Mouse (Mus musculus) neural tube, embryonic 13.5 days (tissue): ENCODE data around the gene Gm13178. TPM values are rescaled to one million over a fixed set of nuclear protein-coding genes. Genes with fewer than 3 reads are reported as not detected.

Experiments
- ATAC-seq: fragments of 200-750 bp; cut with Nextera tagmentation; 2 replicates; pipeline ENCODE4 v1.8.0; 2017; ENCODE audit warnings: low read depth, mild to moderate bottlenecking, moderate TSS enrichment, moderate library complexity
- H3K27ac ChIP-seq: fragments of 300-500 bp; sonication (generic); replicated peaks from 2 replicates; pipeline ENCODE4 v1.5.1; 2015; ENCODE audit warnings: moderate library complexity, mild to moderate bottlenecking, inconsistent platforms
- H3K27me3 ChIP-seq: fragments of 300-500 bp; sonication (generic); 2 replicates; pipeline ENCODE4 v1.6.1; 2015; ENCODE audit warnings: mild to moderate bottlenecking, inconsistent platforms
- H3K36me3 ChIP-seq: fragments of 300-500 bp; sonication (generic); 2 replicates; pipeline ENCODE4 v1.6.1; 2015; ENCODE audit warnings: mild to moderate bottlenecking, inconsistent platforms
- H3K4me1 ChIP-seq: fragments of 300-500 bp; sonication (generic); replicated peaks from 2 replicates; pipeline ENCODE4 v1.6.1; 2015; ENCODE audit warnings: inconsistent platforms
- H3K4me2 ChIP-seq: fragments of 300-500 bp; sonication (generic); 2 replicates; pipeline ENCODE4 v1.6.1; 2015; ENCODE audit warnings: inconsistent platforms, mild to moderate bottlenecking, moderate library complexity
- H3K4me3 ChIP-seq: fragments of 300-500 bp; sonication (generic); 2 replicates; pipeline ENCODE4 v1.5.1; 2015; ENCODE audit warnings: mild to moderate bottlenecking, inconsistent platforms
- H3K9ac ChIP-seq: fragments of 300-500 bp; sonication (generic); 2 replicates; pipeline ENCODE4 v1.6.1; 2015; ENCODE audit warnings: moderate library complexity, mild to moderate bottlenecking, inconsistent platforms
- H3K9me3 ChIP-seq: fragments of 300-500 bp; sonication (generic); 2 replicates; pipeline ENCODE4 v1.6.1; 2016; ENCODE audit warnings: inconsistent platforms
- WGBS: fragments of 180-500 bp; shearing (Covaris S2); methylation state at CpG from one replicate; pipeline ENCODE4 v1.1.7; 2015; 5-methylcytosine and 5-hydroxymethylcytosine counted together
- polyA plus RNA-seq: library from polyadenylated mRNA; unstranded; fragments of >200 nt; fragmentation: Nextera tagmentation; extraction: Ambion mirVana; gene quantifications from 2 replicates; pipeline ENCODE4 v1.2.1, GENCODE M21; 2015

Gene Gm13178
- not detected in 2 replicates for polyA plus RNA-seq

DNA sequence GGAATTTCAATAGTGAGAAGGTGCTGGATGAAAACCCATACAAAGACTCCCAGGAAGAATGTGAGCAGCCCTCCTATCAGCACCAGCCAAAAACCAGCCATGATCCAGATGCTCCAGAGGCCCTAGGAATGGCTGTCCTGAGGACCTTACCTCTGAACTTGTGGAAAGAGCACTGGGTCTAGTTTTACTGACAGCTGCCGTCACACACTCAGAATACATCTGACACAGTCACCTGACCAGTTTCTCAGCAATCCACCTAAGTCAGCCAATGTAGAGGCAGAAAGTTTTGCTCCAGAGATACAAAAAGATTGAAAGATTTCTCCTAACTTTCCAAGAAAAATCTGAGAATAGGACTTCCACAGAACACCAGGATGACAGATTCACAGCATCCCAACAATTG is at the start of gene Gm13178:
Gm13178 (minus strand) TSS at position 101 of the 400 bp plus-strand sequence.
- WGBS: 84% methylated on average over 1 of the region's 1 CpGs
- Histone ChIP-seq H3K27ac (no peak within 1 kb of the TSS), H3K27me3 (no peaks in the 10 kb centered on the region), H3K9me3 (no peaks in the 10 kb centered on the region), H3K9ac (no peak within 1 kb of the TSS), H3K4me1 (no peaks in the 10 kb centered on the region), H3K36me3 (no peaks in the 10 kb centered on the region), H3K4me2 (no peak within 1 kb of the TSS), H3K4me3 (no peak within 1 kb of the TSS)
- no peak for ATAC-seq

DNA sequence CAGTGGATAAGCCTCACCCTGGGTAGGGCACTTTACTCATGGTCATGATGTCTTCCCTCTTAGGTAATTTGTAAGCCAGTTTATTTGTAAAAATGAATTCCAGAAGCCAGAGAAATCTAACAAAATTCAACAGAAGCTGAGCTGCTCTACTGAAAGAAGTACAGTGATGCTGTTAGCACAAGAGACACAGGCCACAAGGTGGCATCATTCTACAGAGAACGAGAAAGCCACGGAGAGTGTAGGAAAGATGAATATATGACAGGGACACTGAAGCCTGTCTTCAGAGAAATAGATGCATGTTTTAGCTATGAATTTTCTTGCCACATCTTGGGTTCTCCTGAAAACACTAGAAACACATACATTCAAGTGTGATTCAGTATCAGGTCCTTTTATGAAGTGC is 44.5 kb upstream of the Gm13178 start:
- 42% methylated on average over 2 of the region's 2 CpGs for WGBS
- Histone ChIP-seq H3K9ac (no peak overlapping the region), H3K4me3 (no peak overlapping the region), H3K4me1 (no peaks in the 10 kb centered on the region), H3K36me3 (no peaks in the 10 kb centered on the region), H3K9me3 (no peaks in the 10 kb centered on the region), H3K27ac (no peak overlapping the region), H3K4me2 (no peak overlapping the region), H3K27me3 (no peaks in the 10 kb centered on the region)
- no peak for ATAC-seq

DNA sequence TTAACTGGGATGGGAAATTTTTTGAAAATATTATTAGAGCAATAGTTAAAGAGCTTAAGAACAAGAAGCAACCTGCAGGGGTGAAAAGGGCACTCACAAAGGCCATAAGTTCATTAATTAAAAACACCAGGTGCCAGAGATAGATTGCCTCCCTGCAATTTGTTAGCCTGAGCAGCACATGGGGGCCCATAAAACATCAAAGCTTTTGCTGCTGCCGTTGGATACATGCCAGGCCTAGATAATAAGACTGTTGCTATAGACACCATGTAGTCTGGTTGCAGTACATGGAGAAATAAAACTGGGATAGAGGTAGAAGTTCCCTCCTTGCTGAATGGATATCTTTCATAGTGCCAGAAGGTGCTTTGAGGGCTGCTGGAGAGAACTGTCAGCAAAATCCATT is 27.9 kb upstream of the Gm13178 start:
- Histone ChIP-seq H3K9ac (no peak overlapping the region), H3K4me1 (peaks cover 4% of the 10 kb centered on the region; the same call in 1 of the 2 replicates), H3K27ac (no peak overlapping the region), H3K9me3 (no peaks in the 10 kb centered on the region), H3K4me3 (no peak overlapping the region), H3K36me3 (no peaks in the 10 kb centered on the region), H3K4me2 (no peak overlapping the region), H3K27me3 (no peaks in the 10 kb centered on the region)
- 3% methylated on average over 1 of the region's 1 CpGs for WGBS
- ATAC-seq: peak; percentile 56; the same call in 1 of the 2 replicates

DNA sequence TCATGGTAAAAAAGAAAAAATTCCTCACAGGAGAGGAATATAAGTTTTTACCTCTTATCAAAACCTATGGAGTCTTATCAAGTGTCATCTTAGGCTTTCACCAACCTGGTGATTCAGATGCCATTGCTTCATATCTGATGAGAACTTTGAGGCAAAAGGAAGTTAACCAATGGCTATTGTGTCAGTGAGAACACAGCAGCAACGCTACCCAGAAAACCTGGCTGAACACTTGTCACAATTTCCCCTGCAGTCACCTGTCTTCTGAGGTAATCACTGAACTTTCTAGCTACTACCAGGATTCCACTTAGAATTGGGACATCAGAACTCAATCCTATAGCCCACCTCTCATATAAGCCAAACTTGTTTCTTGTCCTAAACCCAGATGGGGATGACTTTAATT is 1.5 kb downstream of the Gm13178 start:
- Histone ChIP-seq H3K9ac (no peak overlapping the region), H3K4me2 (no peak overlapping the region), H3K4me3 (no peak overlapping the region), H3K27ac (no peak overlapping the region), H3K36me3 (no peaks in the 10 kb centered on the region), H3K4me1 (no peaks in the 10 kb centered on the region), H3K27me3 (no peaks in the 10 kb centered on the region), H3K9me3 (no peaks in the 10 kb centered on the region)
- 89% methylated on average over 1 of the region's 1 CpGs for WGBS
- no peak for ATAC-seq

DNA sequence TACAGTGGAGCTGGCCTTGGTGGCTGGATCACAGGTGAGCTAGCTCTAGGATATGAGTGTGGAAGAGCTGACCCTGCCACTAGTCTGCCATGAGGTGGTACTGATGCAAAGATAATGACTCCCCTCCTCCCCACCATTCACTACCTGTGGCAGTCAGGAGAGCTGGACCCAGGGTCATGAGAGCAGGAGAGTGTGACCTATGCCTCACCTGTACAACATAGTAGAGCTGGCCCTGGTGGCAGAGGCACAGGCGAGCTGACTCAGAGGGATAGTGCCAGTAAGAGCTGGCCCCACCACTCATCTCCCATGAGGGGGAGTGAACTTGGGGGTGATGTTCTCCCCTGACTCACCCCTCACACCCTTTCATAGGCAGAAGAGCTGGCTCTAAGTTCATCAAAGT is 2.9 kb downstream of the Gm13178 start:
- Histone ChIP-seq H3K36me3 (no peaks in the 10 kb centered on the region), H3K4me2 (no peak overlapping the region), H3K27me3 (no peaks in the 10 kb centered on the region), H3K9ac (no peak overlapping the region), H3K4me1 (no peaks in the 10 kb centered on the region), H3K27ac (no peak overlapping the region), H3K4me3 (no peak overlapping the region), H3K9me3 (no peaks in the 10 kb centered on the region)
- 84% methylated on average over 1 of the region's 1 CpGs for WGBS
- no peak for ATAC-seq

DNA sequence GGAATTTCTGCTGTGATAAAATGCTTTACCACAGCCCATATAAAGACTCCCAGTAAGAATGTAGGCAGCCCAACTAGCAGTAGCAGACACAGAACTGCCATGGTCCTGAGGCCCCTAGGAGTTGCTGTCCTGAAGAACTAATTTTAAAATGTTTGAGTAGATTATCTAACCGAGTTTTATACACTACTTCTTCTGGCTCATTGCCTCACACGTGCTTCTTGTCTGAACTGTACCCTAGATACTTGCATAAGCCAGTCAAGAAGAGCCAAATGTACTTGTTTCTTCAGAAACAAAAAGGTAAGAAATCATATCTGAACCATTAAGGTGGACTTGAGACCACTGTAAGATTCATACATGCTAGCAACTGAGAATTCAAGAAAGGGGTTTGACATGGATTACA is 34.9 kb downstream of the Gm13178 start, which contains the start of gene Gm436:
Gm436 (minus strand) TSS at position 101 of the 400 bp plus-strand sequence.
- H3K4me3 ChIP-seq: no peak within 1 kb of the TSS
- no peaks in the 10 kb centered on the region for H3K4me1 ChIP-seq
- no peak within 1 kb of the TSS for H3K9ac ChIP-seq
- no peaks in the 10 kb centered on the region for H3K27me3 ChIP-seq
- no peaks in the 10 kb centered on the region for H3K36me3 ChIP-seq
- H3K27ac ChIP-seq: no peak within 1 kb of the TSS
- no peak within 1 kb of the TSS for H3K4me2 ChIP-seq
- 52% methylated on average over 2 of the region's 2 CpGs for WGBS
- no peaks in the 10 kb centered on the region; the same call in 1 of the 2 replicates for H3K9me3 ChIP-seq
- ATAC-seq: no peak

Other genes with a start within 250 kb of the Gm13178 start
- not detected in 2 replicates for gene 9430007A20Rik, start 201.6 kb downstream of the Gm13178 start, polyA plus RNA-seq
- not detected in 2 replicates for gene Gm13124, start 156.3 kb downstream of the Gm13178 start, polyA plus RNA-seq
- not detected in 2 replicates for gene Aadacl4, start 107.7 kb downstream of the Gm13178 start, polyA plus RNA-seq
- gene Gm436, start 35.0 kb downstream of the Gm13178 start, polyA plus RNA-seq: not detected in 2 replicates
- not detected in 2 replicates for gene Gm438, start 65.2 kb upstream of the Gm13178 start, polyA plus RNA-seq
- 45.8 and 52.2 TPM in 2 replicates for gene Dhrs3, start 171.4 kb upstream of the Gm13178 start, polyA plus RNA-seq